Mouse (Mus musculus): Measurements from ENCODE around the gene Adora1. TPM values are rescaled to one million over a fixed set of nuclear protein-coding genes. Genes with fewer than 3 reads are reported as not detected.

Gene Adora1
- polyA plus RNA-seq, 1 experiment from 2014 or later, result 0.30 TPM

DNA sequence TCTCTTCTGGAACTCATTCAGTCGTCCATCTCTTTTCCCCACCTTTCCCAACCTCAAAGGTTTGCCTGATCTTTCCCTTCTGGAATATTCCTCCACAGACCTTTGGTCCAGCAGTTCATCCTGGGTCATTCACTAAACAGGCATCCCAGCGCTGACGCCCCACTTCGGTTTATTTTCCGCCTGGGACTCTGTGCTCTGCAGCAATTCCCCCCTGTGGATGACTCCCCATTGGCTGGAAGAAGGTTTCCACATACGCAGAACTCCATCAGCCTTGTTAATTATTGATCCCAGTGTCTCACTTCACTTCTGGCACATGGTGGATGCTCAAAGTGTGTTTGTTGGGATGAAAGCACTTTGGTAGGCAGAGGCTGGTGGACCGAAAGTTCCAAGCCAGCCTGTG is 71.8 kb downstream of the Adora1 start:
- Histone ChIP-seq H3K4me3 (ENCODE audit: low read depth, low read length) (no peak overlapping the region), H3K9ac (no peak overlapping the region), H3K27me3 (ENCODE audit: insufficient read depth, low read length) (no peaks in the 10 kb centered on the region), H3K27ac (ENCODE audit: low read depth) (no peak overlapping the region), H3K36me3 (ENCODE audit: insufficient read depth) (no peaks in the 10 kb centered on the region), H3K4me2 (no peak overlapping the region), H3K9me3 (ENCODE audit: low read depth, low read length) (no peaks in the 10 kb centered on the region), H3K4me1 (ENCODE audit: insufficient read depth) (no peaks in the 10 kb centered on the region)
- 88% methylated on average over 7 of the region's 7 CpGs for WGBS
- TF ChIP-seq CTCF (IDR thresholded peaks at IDR 0.05; ENCODE audit: low read depth), result no peak
- no peak for DNase-seq
- ATAC-seq (ENCODE audit: insufficient read depth), result no peak

DNA sequence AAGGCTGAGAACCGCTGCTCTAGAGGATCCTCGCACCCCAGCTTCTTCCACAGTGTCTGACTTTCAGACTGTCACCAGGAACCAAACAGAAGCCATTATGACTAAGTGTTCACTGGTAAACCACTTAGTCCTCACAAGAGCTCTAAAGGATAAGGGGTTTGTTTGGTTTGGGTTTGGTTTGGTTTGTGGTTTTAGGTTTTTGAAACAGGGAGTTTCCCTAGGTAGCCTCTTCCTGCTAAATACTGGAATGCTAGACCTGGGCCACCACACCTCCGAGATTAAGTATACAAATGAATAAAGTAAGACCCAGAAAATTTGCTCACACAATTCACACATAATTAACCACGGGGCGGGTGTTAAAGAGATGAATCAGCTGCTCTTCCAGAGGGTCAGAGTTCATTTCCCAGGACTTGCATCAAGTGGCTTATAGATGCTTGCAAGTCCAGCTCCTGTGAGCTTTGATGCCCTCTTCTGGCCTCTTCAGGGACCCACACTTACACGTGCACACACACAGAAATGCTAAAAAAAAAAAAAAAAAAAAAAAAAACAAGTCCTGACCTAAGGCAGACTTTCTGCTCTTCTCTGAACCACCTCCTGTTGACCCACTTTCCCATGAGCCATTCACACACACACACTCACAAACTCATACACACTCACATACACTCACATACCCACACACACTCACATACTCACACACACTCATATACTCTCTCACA is 72.6 kb downstream of the Adora1 start:
- Histone ChIP-seq H3K4me1 (ENCODE audit: insufficient read depth) (no peaks in the 10 kb centered on the region), H3K4me2 (no peak overlapping the region), H3K27ac (ENCODE audit: low read depth) (no peak overlapping the region), H3K9ac (no peak overlapping the region), H3K36me3 (ENCODE audit: insufficient read depth) (no peaks in the 10 kb centered on the region), H3K9me3 (ENCODE audit: low read depth, low read length) (no peaks in the 10 kb centered on the region), H3K4me3 (ENCODE audit: low read depth, low read length) (no peak overlapping the region), H3K27me3 (ENCODE audit: insufficient read depth, low read length) (no peaks in the 10 kb centered on the region)
- no peak for ATAC-seq (ENCODE audit: insufficient read depth)
- TF ChIP-seq CTCF (IDR thresholded peaks at IDR 0.05; ENCODE audit: low read depth), result no peak
- WGBS, result 61% methylated on average over 6 of the region's 6 CpGs
- DNase-seq, result no peak

DNA sequence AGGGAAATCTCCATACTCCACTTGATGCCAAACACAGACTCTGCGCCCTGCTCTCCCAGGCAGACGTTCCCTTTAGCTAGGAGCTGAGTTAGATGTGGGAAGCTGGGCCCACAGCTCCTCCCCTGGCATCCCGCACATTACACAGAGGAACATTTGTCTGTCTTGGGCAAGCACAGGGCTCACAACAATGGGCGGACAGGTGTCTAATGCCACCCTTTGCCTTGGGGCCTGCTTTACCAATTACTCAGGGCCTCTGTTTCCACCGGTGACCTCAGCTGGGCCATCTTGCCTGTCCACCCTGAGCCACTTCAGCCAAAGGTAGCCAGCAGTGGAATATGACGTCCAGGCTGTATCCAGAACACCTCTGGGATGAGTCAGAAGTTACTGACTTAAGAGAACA is 73.8 kb downstream of the Adora1 start:
- Histone ChIP-seq H3K4me2 (no peak overlapping the region), H3K27ac (ENCODE audit: low read depth) (no peak overlapping the region), H3K9ac (no peak overlapping the region), H3K4me1 (ENCODE audit: insufficient read depth) (no peaks in the 10 kb centered on the region), H3K36me3 (ENCODE audit: insufficient read depth) (no peaks in the 10 kb centered on the region), H3K27me3 (ENCODE audit: insufficient read depth, low read length) (no peaks in the 10 kb centered on the region), H3K9me3 (ENCODE audit: low read depth, low read length) (no peaks in the 10 kb centered on the region), H3K4me3 (ENCODE audit: low read depth, low read length) (no peak overlapping the region)
- no peak for TF ChIP-seq CTCF (IDR thresholded peaks at IDR 0.05; ENCODE audit: low read depth)
- ATAC-seq (ENCODE audit: insufficient read depth), result no peak
- 72% methylated on average over 6 of the region's 6 CpGs for WGBS
- DNase-seq, result no peak

DNA sequence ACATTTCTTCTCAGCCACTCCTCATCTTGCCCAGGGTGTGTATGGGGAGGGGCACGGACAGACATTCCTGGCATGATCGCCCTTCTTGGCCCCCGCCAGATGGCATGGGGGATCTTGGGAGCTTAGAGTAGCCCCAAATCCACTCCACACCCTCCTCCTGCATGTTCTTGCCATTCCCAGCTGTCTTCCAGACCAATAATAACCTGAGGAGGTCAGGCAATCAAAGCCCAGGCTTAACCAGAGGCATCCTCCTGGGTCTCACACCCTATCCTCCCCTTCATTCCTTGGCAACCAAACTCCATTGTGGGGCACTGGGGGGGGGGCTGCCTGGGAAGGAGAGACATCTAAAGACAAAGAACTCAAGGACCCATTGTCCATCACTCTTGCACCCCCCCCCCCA is 74.8 kb downstream of the Adora1 start:
- Histone ChIP-seq H3K4me2 (no peak overlapping the region), H3K9me3 (ENCODE audit: low read depth, low read length) (no peaks in the 10 kb centered on the region), H3K27me3 (ENCODE audit: insufficient read depth, low read length) (no peaks in the 10 kb centered on the region), H3K4me3 (ENCODE audit: low read depth, low read length) (no peak overlapping the region), H3K36me3 (ENCODE audit: insufficient read depth) (no peaks in the 10 kb centered on the region), H3K27ac (ENCODE audit: low read depth) (no peak overlapping the region), H3K9ac (no peak overlapping the region), H3K4me1 (ENCODE audit: insufficient read depth) (no peaks in the 10 kb centered on the region)
- DNase-seq (no peak), ATAC-seq (ENCODE audit: insufficient read depth) (no peak)
- no peak for TF ChIP-seq CTCF (IDR thresholded peaks at IDR 0.05; ENCODE audit: low read depth)
- 77% methylated on average over 3 of the region's 3 CpGs for WGBS

DNA sequence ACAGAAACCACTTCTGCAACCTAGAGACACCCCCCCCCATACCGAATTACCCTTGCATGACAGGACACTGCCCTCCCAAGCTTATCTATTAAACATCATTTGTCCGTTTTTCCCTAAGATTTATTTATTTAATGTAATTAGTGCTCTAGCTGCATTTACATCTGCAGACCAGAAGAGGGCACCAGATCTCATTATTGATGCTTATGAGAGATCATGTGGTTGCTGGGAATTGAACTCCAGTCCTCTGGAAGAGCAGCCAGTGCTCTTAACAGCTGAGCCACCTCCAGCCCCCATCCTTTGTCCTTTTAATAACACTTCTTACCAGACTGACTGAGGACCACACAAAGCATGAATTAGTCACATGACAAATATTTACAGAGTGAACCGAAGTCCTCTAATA is 80.6 kb downstream of the Adora1 start:
- TF ChIP-seq CTCF (IDR thresholded peaks at IDR 0.05; ENCODE audit: low read depth), result peak; percentile 49
- no peak for ATAC-seq (ENCODE audit: insufficient read depth)
- WGBS, result 49% methylated on average over 3 of the region's 3 CpGs
- Histone ChIP-seq H3K27ac (ENCODE audit: low read depth) (no peak overlapping the region), H3K4me1 (ENCODE audit: insufficient read depth) (no peaks in the 10 kb centered on the region), H3K9me3 (ENCODE audit: low read depth, low read length) (no peaks in the 10 kb centered on the region), H3K4me2 (no peak overlapping the region), H3K36me3 (ENCODE audit: insufficient read depth) (no peaks in the 10 kb centered on the region), H3K4me3 (ENCODE audit: low read depth, low read length) (no peak overlapping the region), H3K9ac (no peak overlapping the region), H3K27me3 (ENCODE audit: insufficient read depth, low read length) (no peaks in the 10 kb centered on the region; the same call in 1 of the 2 replicates)
- no peak for DNase-seq

DNA sequence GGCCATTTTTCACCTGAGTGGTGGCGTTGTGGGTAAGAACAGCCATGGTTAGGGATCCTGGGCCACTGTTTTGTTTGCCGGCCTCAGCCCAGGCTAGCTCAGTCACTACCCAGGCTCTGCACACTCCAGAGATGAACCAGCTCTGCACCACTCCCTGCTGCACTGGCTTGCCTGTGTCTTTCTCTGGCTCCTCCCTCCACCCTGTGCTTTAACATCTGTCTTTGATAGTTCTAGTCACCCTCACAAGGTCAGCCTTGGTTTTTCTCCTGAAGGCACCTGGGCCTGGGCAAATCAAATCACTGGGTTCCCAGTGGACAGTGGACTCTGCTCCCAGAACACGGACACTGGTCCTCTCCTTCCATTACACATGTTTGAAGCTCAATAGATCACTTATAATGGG is 81.1 kb downstream of the Adora1 start:
- TF ChIP-seq CTCF (IDR thresholded peaks at IDR 0.05; ENCODE audit: low read depth), result no peak
- WGBS, result 86% methylated on average over 3 of the region's 3 CpGs
- Histone ChIP-seq H3K4me3 (ENCODE audit: low read depth, low read length) (no peak overlapping the region), H3K27me3 (ENCODE audit: insufficient read depth, low read length) (no peaks in the 10 kb centered on the region; the same call in 1 of the 2 replicates), H3K27ac (ENCODE audit: low read depth) (no peak overlapping the region), H3K9me3 (ENCODE audit: low read depth, low read length) (no peaks in the 10 kb centered on the region), H3K9ac (no peak overlapping the region), H3K4me2 (no peak overlapping the region), H3K4me1 (ENCODE audit: insufficient read depth) (no peaks in the 10 kb centered on the region), H3K36me3 (ENCODE audit: insufficient read depth) (no peaks in the 10 kb centered on the region)
- ATAC-seq (ENCODE audit: insufficient read depth) (no peak), DNase-seq (no peak)

DNA sequence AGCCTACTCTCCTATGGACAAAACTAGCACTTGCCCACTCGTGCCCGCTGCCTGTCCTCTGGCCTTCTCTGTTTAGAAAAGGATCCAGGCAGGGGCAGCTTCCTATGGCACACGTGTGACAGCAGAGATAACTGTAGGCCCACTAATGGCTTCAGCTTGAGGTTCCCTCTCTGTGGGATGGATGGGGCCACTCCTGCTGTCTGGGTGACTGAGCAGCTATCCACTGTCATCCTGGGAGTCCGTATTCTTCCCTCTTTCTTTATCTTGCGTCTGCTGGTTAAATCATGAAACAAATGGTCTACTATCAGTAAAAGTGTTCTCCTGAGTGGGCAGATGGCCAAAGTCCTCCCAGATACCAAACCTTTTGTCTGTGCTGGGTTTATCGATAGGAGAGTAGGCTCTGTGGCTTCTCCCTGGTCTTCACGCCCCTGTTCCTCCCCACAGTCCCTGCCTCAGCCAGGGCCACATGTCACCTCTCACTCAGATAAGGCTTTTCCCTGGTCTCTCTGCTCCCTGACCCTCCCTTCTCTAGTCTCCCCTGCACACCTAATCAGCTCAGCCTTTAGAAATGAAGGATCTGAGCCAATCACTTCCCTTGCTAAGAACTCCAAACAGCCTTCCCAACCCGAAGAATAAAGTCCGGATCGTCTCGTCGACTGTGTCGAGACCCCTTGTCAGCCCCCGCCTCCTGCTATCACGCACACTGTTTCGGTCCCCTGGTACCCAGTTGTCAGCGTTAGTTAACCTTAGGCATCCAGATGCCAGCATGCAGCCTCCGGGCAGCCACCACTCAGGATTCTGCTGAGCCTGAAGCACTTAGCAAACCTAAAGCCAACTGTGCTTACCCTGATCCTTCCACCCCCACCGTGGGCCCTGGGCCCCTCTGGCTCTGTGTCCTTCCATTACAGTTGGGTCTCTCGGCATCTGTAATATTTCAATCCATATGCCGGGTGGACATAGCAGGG is 82.3 kb downstream of the Adora1 start:
- no peak for TF ChIP-seq CTCF (IDR thresholded peaks at IDR 0.05; ENCODE audit: low read depth)
- WGBS, result 55% methylated on average over 21 of the region's 21 CpGs
- no peaks in the 10 kb centered on the region for H3K4me1 ChIP-seq (ENCODE audit: insufficient read depth)

More for the DNA sequence above, 82.3 kb downstream of the Adora1 start:
- no peaks in the 10 kb centered on the region; the same call in 1 of the 2 replicates for H3K27me3 ChIP-seq (ENCODE audit: insufficient read depth, low read length)
- no peaks in the 10 kb centered on the region for H3K9me3 ChIP-seq (ENCODE audit: low read depth, low read length)
- no peak for DNase-seq
- H3K9ac ChIP-seq, result no peak overlapping the region
- H3K36me3 ChIP-seq (ENCODE audit: insufficient read depth), result no peaks in the 10 kb centered on the region
- H3K4me3 ChIP-seq (ENCODE audit: low read depth, low read length), result no peak overlapping the region
- no peak for ATAC-seq (ENCODE audit: insufficient read depth)
- H3K27ac ChIP-seq (ENCODE audit: low read depth), result no peak overlapping the region
- H3K4me2 ChIP-seq, result no peak overlapping the region

All from lung, embryonic 14.5 days (tissue).